Mouse (Mus musculus): ENCODE data around the gene Gbf1. TPM values are rescaled to one million over a fixed set of nuclear protein-coding genes. Genes with fewer than 3 reads are reported as not detected.

The Gbf1 gene
- polyA plus RNA-seq, 1 experiment: 21.7 TPM

DNA sequence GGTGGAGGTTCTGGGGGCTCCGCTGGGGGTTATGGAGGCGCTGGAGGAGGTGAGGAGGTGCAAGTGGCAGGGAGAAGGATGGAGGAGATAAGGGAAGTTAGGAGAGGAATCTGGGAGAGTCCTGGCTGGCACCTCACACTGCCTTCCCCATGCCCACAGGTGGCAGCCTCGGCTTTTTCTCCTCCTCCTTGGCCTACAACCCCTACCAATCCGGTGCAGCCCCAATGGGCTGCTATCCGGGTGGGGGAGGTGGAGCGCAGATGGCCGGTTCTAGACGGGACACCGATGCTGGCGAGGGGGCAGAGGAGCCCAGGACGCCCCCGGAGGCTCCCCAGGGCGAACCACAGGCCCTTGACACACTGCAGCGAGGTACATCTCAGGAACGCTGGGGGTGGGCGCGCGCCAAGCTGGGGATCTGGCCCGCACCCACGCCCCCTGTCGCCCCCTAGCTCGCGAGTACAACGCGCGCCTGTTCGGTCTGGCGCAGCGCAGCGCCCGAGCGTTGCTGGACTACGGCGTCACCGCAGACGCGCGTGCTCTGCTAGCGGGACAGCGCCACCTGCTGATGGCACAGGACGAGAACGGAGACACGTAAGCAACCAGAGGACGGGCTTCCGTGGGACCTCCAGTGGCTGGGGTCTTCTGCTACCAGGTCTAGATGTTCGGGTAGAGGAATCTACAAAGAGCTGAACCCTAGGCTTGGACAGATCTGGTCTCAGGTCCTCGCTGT, 156.6 kb downstream of the Gbf1 start:
- Histone ChIP-seq H3K4me1 (ENCODE audit: control insufficient read depth, insufficient read depth, insufficient read length, low read length) (no peaks in the 10 kb centered on the region), H3K27ac (replicated peaks; ENCODE audit: low read depth, low read length) (no peak overlapping the region), H3K4me3 (ENCODE audit: insufficient read depth, low read depth, low read length) (peak overlapping the region; percentile 21; the same call in 1 of the 2 replicates)

DNA sequence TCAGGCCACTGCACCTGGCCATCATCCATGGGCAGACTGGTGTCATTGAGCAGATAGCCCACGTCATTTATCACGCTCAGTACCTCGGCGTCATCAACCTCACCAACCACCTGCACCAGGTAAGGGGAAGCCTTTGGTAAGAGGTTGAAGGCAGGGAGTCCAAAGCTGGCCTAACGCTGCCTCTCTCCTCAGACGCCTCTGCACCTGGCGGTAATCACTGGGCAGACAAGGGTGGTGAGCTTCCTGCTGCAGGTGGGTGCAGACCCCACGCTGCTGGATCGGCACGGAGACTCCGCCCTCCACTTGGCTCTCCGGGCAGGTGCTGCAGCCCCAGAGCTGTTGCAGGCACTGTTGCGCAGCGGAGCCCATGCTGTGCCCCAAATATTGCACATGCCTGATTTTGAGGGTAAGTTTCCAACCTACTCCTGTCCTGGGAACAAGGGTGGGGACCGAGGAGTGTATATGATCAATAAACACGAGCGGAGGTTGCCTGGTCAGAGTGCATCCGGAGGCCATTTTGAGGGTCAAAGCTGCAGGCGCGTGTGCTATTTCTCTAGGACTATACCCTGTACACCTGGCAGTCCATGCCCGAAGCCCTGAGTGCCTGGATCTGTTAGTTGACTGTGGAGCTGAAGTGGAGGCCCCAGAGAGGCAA, 157.5 kb downstream of the Gbf1 start:
- Histone ChIP-seq H3K4me3 (ENCODE audit: insufficient read depth, low read depth, low read length) (no peak overlapping the region), H3K4me1 (ENCODE audit: control insufficient read depth, insufficient read depth, insufficient read length, low read length) (no peaks in the 10 kb centered on the region), H3K27ac (replicated peaks; ENCODE audit: low read depth, low read length) (no peak overlapping the region)

DNA sequence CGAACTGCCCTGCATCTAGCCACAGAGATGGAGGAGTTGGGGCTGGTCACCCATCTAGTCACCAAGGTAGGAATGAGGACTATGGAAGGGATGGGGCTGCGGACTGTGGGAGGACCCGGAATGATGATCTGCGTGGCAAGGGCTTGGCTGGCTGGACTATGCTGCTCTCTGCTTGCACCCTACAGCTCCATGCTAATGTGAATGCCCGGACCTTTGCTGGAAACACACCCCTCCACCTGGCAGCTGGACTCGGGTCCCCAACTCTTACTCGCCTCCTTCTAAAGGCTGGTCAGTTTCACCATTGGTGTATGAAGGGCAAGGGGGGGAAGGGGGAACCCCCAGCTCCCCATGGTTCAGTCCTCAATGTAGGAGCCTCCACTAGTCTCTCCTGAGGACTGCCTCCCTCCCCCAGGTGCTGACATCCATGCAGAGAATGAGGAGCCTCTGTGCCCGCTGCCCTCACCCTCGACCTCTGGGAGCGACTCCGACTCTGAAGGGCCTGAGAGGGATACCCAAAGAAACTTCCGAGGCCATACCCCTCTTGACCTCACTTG, 158.1 kb downstream of the Gbf1 start:
- H3K4me1 ChIP-seq (ENCODE audit: control insufficient read depth, insufficient read depth, insufficient read length, low read length): no peaks in the 10 kb centered on the region
- H3K4me3 ChIP-seq (ENCODE audit: insufficient read depth, low read depth, low read length): no peak overlapping the region
- no peak overlapping the region for H3K27ac ChIP-seq (replicated peaks; ENCODE audit: low read depth, low read length)

DNA sequence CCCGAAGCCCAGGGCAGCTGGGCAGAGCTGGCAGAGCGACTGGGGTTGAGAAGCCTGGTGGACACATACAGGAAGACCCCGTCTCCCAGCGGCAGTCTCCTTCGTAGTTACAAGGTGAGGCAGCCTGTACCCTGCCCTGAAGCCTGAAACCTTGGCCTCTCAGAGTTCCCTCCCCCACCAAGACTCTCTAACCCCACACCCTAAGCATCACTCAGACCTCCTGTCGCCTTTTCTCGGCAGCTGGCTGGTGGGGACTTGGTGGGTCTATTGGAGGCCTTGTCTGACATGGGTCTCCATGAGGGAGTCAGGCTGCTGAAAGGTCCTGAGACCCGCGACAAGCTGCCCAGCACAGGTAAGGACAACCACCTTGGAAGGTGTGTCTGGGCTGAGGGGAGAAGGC, 159.0 kb downstream of the Gbf1 start:
- H3K4me3 ChIP-seq (ENCODE audit: insufficient read depth, low read depth, low read length): no peak overlapping the region
- no peaks in the 10 kb centered on the region for H3K4me1 ChIP-seq (ENCODE audit: control insufficient read depth, insufficient read depth, insufficient read length, low read length)
- no peak overlapping the region for H3K27ac ChIP-seq (replicated peaks; ENCODE audit: low read depth, low read length)

DNA sequence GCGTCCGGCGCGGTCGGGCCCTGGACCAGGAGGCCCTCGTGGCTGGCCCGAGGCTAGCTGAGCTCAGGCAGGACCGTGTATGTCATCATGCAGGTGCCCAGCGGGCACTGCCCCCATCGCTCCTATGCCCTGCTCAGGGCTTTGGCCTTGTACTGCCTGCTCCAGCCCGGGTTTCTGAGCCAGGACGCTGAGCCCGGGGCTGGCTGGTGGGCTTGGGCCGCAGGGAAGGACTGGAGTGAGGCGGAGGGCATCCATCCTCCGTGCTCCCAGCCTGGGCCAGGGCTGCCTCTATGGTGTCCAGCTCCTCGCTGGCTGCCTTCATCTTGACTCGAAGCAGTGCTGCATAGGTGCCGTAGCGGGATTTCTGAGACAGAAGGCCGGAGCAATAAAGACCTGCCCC, 160.3 kb downstream of the Gbf1 start:
- Histone ChIP-seq H3K4me1 (ENCODE audit: control insufficient read depth, insufficient read depth, insufficient read length, low read length) (no peaks in the 10 kb centered on the region), H3K27ac (replicated peaks; ENCODE audit: low read depth, low read length) (no peak overlapping the region), H3K4me3 (ENCODE audit: insufficient read depth, low read depth, low read length) (no peak overlapping the region)

DNA sequence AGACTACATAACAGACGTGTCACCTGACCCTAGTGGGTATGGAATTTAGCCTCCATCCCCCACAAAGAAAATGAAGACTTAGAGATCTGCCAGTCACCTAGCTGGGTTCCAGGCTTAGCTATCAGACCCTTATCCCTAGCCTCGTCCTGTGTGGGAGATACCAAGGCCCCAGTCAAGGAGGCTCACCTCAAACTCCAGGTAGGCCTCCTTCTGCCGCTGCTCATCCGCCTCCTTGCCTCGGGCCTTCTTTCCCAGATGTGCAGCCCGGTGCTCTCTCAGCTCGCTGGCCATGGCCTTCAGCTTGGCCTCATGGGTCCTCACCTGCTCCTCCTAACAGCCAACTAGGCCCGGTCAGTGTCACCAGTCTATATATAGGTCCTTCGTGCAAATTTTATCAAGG, 160.8 kb downstream of the Gbf1 start:
- Histone ChIP-seq H3K27ac (replicated peaks; ENCODE audit: low read depth, low read length) (no peak overlapping the region), H3K4me3 (ENCODE audit: insufficient read depth, low read depth, low read length) (no peak overlapping the region), H3K4me1 (ENCODE audit: control insufficient read depth, insufficient read depth, insufficient read length, low read length) (no peaks in the 10 kb centered on the region)

DNA sequence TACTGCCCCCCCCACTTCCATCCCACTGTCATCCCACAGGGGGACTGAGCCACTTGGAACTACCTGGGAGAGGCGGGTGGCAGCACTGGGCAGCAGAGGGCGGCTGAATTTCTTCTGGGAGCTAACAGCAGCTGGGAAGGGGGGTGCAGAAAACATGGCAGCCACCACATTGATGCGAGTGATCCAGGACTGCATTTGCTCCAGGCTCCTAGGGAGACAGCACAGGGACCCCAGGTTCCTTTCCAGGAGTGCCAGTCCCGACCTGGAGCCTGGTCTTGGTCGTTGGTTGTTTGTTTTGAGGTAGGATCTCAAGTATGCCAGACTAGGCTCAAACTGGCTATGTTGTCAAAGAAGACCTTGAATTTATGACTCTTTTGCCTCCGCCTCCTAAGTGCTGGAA, 161.3 kb downstream of the Gbf1 start:
- H3K4me1 ChIP-seq (ENCODE audit: control insufficient read depth, insufficient read depth, insufficient read length, low read length): no peaks in the 10 kb centered on the region
- H3K27ac ChIP-seq (replicated peaks; ENCODE audit: low read depth, low read length): no peak overlapping the region
- no peak overlapping the region for H3K4me3 ChIP-seq (ENCODE audit: insufficient read depth, low read depth, low read length)

DNA sequence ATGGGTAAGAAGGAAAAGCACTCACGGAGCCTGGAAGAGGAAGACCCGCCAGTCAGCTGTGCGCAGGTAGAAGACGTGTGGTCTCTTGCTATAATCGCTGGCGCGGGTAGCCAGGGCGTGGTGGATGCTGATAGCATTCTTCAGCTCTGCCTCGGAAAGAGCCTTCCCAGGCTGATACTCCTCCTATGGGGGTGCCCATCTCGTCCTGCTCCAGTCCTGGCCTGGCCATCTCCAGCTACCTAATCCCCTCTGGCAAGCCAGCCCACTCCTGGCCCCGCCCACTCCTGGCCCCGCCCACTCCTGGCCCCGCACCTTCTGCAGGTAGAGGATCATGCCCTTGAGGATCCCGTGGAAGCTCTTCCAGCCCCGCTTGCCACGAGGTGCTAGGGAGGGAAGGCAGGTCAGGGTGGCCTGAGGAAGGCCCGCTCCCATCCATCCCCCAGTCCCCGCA, 161.9 kb downstream of the Gbf1 start:
- Histone ChIP-seq H3K4me1 (ENCODE audit: control insufficient read depth, insufficient read depth, insufficient read length, low read length) (no peaks in the 10 kb centered on the region), H3K27ac (replicated peaks; ENCODE audit: low read depth, low read length) (no peak overlapping the region), H3K4me3 (ENCODE audit: insufficient read depth, low read depth, low read length) (no peak overlapping the region)

DNA sequence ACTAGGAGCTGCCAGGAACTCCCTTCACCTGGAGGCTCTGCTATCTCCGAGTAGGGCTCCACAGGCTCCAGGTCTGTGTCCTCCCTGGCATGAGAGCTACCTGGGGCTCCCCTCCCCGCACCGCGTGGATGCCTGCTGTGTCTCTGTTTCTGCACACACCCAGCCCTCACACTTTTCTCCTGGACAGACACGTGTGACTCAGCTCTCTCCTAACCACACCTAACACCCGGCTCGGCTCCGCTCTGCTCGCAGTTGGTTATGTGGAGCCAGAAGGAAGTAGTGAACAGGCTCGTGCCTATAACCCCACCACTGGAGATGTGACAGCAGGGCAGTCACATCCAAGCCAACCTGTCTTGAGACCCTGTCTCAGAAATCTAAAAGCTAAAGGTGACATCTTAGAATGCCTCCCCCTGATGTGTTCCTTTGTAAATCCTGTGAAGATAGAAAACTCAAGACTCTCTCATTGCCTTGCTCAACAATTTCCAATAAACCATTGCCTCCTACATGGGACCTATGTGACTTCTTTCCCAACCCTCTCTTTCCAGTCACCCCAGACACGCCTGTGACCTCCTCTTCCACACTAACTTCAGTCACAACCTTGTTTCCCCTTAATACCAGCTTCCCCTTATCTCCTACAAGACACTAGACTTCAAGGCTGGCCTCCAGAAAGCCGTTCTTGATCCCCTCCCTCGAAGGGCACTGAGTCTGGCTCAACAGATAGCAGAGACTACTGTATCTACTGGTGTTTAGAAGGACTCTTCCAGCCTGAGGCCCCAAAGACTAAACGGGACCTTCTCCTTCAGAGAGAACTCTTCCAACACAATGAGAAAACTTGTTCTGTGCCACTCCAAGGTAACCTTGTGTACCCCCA, 162.8 kb downstream of the Gbf1 start:
- Histone ChIP-seq H3K4me3 (ENCODE audit: insufficient read depth, low read depth, low read length) (no peak overlapping the region), H3K4me1 (ENCODE audit: control insufficient read depth, insufficient read depth, insufficient read length, low read length) (no peaks in the 10 kb centered on the region), H3K27ac (replicated peaks; ENCODE audit: low read depth, low read length) (no peak overlapping the region)

DNA sequence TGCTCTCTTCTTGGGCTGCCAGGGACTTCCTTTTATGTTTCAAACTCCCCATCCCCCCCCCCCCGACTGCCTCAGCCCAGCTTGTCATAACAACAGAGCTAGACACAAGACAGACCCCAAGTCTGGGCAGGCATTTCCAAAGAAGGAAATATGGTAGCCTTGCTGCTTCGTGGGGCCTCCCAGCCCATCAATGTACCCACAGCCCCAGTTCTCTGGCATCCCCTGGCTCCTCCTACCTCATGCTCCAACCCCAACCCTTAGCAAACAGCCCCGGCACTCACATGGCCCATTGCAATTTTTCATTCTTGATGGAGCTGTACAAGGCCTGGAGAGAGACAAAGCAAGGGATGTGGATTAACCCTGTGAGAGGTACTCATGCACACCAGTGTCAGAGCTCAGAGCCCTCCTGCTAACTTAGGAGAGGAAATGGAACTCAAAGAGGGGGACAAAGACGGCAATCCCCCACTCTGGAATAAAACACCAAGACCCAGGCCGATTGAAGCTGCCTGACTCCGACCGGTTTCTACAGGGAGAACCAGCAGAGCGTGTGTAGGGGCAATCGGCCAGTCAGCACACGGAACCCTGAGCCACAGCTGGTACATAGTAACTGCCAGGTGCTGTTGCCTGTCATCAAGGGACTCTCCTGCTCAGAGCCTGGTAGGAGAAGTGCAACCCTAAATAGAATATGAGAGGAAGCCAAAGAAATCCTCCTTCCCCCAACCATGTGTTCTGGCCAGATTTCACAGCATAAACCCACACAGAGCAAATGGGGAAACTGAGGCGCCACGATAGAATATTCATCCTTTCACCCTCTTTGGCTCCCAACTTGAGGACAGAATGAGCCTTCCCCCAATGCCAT, 163.7 kb downstream of the Gbf1 start:
- no peak overlapping the region for H3K4me3 ChIP-seq (ENCODE audit: insufficient read depth, low read depth, low read length)
- H3K4me1 ChIP-seq (ENCODE audit: control insufficient read depth, insufficient read depth, insufficient read length, low read length): no peaks in the 10 kb centered on the region
- no peak overlapping the region for H3K27ac ChIP-seq (replicated peaks; ENCODE audit: low read depth, low read length)

DNA sequence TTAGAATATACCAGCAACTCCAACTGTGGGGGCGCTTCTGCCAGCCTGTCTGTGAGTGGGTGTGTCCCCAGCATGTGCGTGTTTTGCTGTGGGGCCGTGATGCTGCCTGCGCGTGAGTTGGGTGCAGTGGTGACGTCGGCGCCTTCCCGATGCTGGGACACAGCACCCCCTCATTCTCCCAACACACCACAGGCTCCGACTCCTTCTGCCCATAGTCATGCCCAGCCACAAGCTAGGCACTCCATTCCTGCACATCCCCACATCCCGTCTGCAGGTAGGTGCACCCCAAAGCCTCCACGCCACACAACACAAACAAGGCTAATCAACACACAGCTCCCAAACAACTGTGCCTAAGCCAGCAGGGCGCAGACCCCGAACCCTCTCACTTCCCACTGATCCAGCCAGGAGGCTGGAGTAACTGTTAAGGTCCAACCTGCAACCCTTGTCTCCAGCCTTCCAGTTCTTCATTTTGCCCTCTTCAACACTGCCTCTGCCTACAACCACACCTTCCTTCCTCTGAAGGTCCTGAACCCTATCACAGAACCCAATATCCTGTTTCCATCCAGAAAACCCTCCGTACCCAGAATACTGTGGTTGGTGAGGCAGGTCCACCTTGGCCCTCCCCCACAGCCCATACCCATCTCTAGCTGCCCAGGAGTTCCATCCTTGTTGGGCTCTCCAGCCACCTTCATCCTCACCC, 164.7 kb downstream of the Gbf1 start:
- H3K4me1 ChIP-seq (ENCODE audit: control insufficient read depth, insufficient read depth, insufficient read length, low read length): no peaks in the 10 kb centered on the region
- H3K27ac ChIP-seq (replicated peaks; ENCODE audit: low read depth, low read length): no peak overlapping the region
- H3K4me3 ChIP-seq (ENCODE audit: insufficient read depth, low read depth, low read length): peak overlapping the region; percentile 31; the same call in 1 of the 2 replicates

DNA sequence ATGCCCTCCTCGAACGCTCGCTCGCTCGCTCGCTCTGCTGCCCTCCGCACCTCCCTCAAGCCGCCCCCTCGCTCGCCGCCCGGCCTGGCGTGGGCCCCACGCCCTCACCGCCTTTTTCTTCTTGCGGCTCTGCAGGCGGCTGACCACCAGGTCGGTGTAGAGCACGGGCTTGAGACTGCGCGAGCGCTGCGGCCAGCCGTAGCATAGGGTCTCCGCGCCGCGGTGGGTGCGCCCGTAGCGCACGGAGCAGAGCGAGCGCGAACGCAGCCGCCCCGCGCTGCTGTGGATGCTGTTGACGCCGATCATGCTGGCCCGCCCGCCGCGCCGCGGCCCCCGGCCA, 165.2 kb downstream of the Gbf1 start:
- Histone ChIP-seq H3K4me3 (ENCODE audit: insufficient read depth, low read depth, low read length) (peak overlapping the region; percentile 31; the same call in 1 of the 2 replicates), H3K27ac (replicated peaks; ENCODE audit: low read depth, low read length) (no peak overlapping the region)

DNA sequence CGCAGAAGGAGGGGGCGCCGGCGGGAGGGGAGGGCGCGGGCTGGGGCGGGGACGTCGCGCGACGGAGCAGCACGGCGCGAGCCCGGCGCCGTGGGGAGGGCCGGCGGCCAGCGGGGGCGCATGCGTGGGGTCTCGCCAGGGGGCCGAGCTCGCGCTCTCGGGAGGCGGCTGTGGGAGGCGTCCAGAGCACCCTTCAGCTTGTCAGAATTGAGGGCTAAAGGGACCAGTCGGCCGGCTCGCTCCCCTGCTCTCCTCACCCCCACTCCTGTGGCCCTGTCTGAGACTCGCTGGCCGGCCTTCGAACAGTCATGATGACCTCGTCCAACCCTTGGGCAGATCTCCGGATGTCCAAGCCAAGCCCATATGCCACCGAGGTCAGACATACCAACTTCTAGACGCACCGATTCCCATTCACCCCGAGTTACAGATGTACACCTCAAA, 165.7 kb downstream of the Gbf1 start:
- Histone ChIP-seq H3K27ac (replicated peaks; ENCODE audit: low read depth, low read length) (no peak overlapping the region), H3K4me3 (ENCODE audit: insufficient read depth, low read depth, low read length) (no peak overlapping the region; the same call in 1 of the 2 replicates), H3K4me1 (ENCODE audit: control insufficient read depth, insufficient read depth, insufficient read length, low read length) (no peaks in the 10 kb centered on the region)

More for the DNA sequence above, 165.2 kb downstream of the Gbf1 start:
- no peaks in the 10 kb centered on the region for H3K4me1 ChIP-seq (ENCODE audit: control insufficient read depth, insufficient read depth, insufficient read length, low read length)

Measured in brown adipose tissue, adult 24 weeks (tissue).